Mouse (Mus musculus): ENCODE measurements around the gene Dnajc11. TPM values are rescaled to one million over a fixed set of nuclear protein-coding genes. Genes with fewer than 3 reads are reported as not detected.

Dnajc11 gene
- polyA plus RNA-seq, 1 experiment, result 30.1 TPM

GRCm38 (mm10) chr4:151916271-151916670 is 17.2 kb upstream of the Dnajc11 start:
- TF ChIP-seq GATA1 (IDR thresholded peaks at IDR 0.05; ENCODE audit: low read length), result no peak

- TF ChIP-seq GATA1 (IDR thresholded peaks at IDR 0.05; ENCODE audit: low read length), result no peak
These were observed 14.2 kb upstream of the Dnajc11 start for GRCm38 (mm10) chr4:151919135-151919840.

- no peak for TF ChIP-seq GATA1 (IDR thresholded peaks at IDR 0.05; ENCODE audit: low read length)
These were observed 13.4 kb upstream of the Dnajc11 start for GRCm38 (mm10) chr4:151919900-151920643.

GRCm38 (mm10) chr4:151922124-151922523 is 11.4 kb upstream of the Dnajc11 start:
- TF ChIP-seq GATA1 (IDR thresholded peaks at IDR 0.05; ENCODE audit: low read length), result no peak

GRCm38 (mm10) chr4:151932576-151933504 is 651 bp upstream of the Dnajc11 start:
- TF ChIP-seq GATA1 (IDR thresholded peaks at IDR 0.05; ENCODE audit: low read length), result no peak

- no peak for TF ChIP-seq GATA1 (IDR thresholded peaks at IDR 0.05; ENCODE audit: low read length)
These were observed 703 bp downstream of the Dnajc11 start for GRCm38 (mm10) chr4:151934215-151934572.

- no peak for TF ChIP-seq GATA1 (IDR thresholded peaks at IDR 0.05; ENCODE audit: low read length)
These were observed 4.0 kb downstream of the Dnajc11 start for GRCm38 (mm10) chr4:151937441-151937840.

- no peak for TF ChIP-seq GATA1 (IDR thresholded peaks at IDR 0.05; ENCODE audit: low read length)
These were observed 4.6 kb downstream of the Dnajc11 start for GRCm38 (mm10) chr4:151938089-151938488.

GRCm38 (mm10) chr4:151946211-151946610 is 12.7 kb downstream of the Dnajc11 start:
- TF ChIP-seq GATA1 (IDR thresholded peaks at IDR 0.05; ENCODE audit: low read length), result no peak

GRCm38 (mm10) chr4:151948497-151949471 is 15.3 kb downstream of the Dnajc11 start:
- TF ChIP-seq GATA1 (IDR thresholded peaks at IDR 0.05; ENCODE audit: low read length), result no peak

- no peak for TF ChIP-seq GATA1 (IDR thresholded peaks at IDR 0.05; ENCODE audit: low read length)
These were observed 19.7 kb downstream of the Dnajc11 start for GRCm38 (mm10) chr4:151953209-151953608.

- TF ChIP-seq GATA1 (IDR thresholded peaks at IDR 0.05; ENCODE audit: low read length), result no peak
These were observed 22.3 kb downstream of the Dnajc11 start for GRCm38 (mm10) chr4:151955791-151956190.

GRCm38 (mm10) chr4:151957584-151958315 is 24.3 kb downstream of the Dnajc11 start:
- TF ChIP-seq GATA1 (IDR thresholded peaks at IDR 0.05; ENCODE audit: low read length), result no peak

All from G1E-ER4 (cell line).